ENCODE assay signal across 8 mouse cellular contexts in genomic region chr17:6745975-6746374, GRCm38 (mm10). TPM values are rescaled to one million over a fixed set of nuclear protein-coding genes. Genes with fewer than 3 reads are reported as not detected.
DNase-seq lines count a peak whose midpoint lies in the region; ATAC-seq lines count a peak whose summit lies in the region.

No protein-coding gene starts in this region.

- H3K4me2 ChIP-seq in limb, embryonic 12.5 days: 0 out of 2 replicates have a peak overlapping the region, but pooled peaks have one; percentile 1
- H3K4me2 ChIP-seq in forebrain, embryonic 16.5 days (ENCODE audit: low read length): no peak overlapping the region
- H3K4me2 ChIP-seq in limb, embryonic 15.5 days: no peak overlapping the region
- H3K4me2 ChIP-seq in neural tube, embryonic 15.5 days: peak overlapping the region; percentile 25

- WGBS in limb, embryonic 12.5 days: 41% methylated on average over 9 of the region's 9 CpGs
- WGBS in limb, embryonic 10.5 days: 86% methylated on average over 9 of the region's 9 CpGs
- 10% methylated on average over 9 of the region's 9 CpGs for WGBS in forebrain, embryonic 16.5 days
- WGBS in limb, embryonic 15.5 days: 36% methylated on average over 9 of the region's 9 CpGs
- WGBS in neural tube, embryonic 15.5 days: 23% methylated on average over 9 of the region's 9 CpGs

- no peak overlapping the region for H3K4me3 ChIP-seq in limb, embryonic 12.5 days (replicated peaks)
- H3K4me3 ChIP-seq in limb, embryonic 10.5 days: no peak overlapping the region
- H3K4me3 ChIP-seq in forebrain, embryonic 16.5 days (replicated peaks; ENCODE audit: low read length): no peak overlapping the region
- no peak overlapping the region for H3K4me3 ChIP-seq in limb, embryonic 15.5 days
- no peak overlapping the region for H3K4me3 ChIP-seq in neural tube, embryonic 15.5 days (replicated peaks)

- H3K9me3 ChIP-seq in limb, embryonic 12.5 days: no peaks in the 10 kb centered on the region
- H3K9me3 ChIP-seq in limb, embryonic 10.5 days (replicated peaks): no peaks in the 10 kb centered on the region
- no peaks in the 10 kb centered on the region for H3K9me3 ChIP-seq in forebrain, embryonic 16.5 days (ENCODE audit: control insufficient read depth, low read length)
- H3K9me3 ChIP-seq in limb, embryonic 15.5 days: no peaks in the 10 kb centered on the region
- H3K9me3 ChIP-seq in neural tube, embryonic 15.5 days (replicated peaks): no peaks in the 10 kb centered on the region

- ATAC-seq in limb, embryonic 12.5 days (ENCODE audit: insufficient number of reproducible peaks, insufficient read depth, low FRiP score, low TSS enrichment, low read depth): peak; percentile 52; the same call in 1 of the 2 replicates
- ATAC-seq in forebrain, embryonic 16.5 days: peak; percentile 81
- no peak for ATAC-seq in limb, embryonic 15.5 days (ENCODE audit: insufficient number of reproducible peaks, low FRiP score, low TSS enrichment, low read depth)
- peak; percentile 75 for ATAC-seq in neural tube, embryonic 15.5 days (ENCODE audit: low FRiP score)

- no peak overlapping the region for H3K9ac ChIP-seq in limb, embryonic 12.5 days (replicated peaks)
- no peak overlapping the region for H3K9ac ChIP-seq in forebrain, embryonic 16.5 days (replicated peaks; ENCODE audit: low read depth, low read length)
- H3K9ac ChIP-seq in limb, embryonic 15.5 days: no peak overlapping the region
- H3K9ac ChIP-seq in neural tube, embryonic 15.5 days (replicated peaks): no peak overlapping the region

- peak overlapping the region; percentile 53 for H3K27ac ChIP-seq in limb, embryonic 12.5 days
- no peak overlapping the region for H3K27ac ChIP-seq in limb, embryonic 10.5 days
- peak overlapping the region; percentile 56 for H3K27ac ChIP-seq in forebrain, embryonic 16.5 days (ENCODE audit: low read length)
- peak overlapping the region; percentile 38 for H3K27ac ChIP-seq in limb, embryonic 15.5 days
- H3K27ac ChIP-seq in neural tube, embryonic 15.5 days (replicated peaks): peak overlapping the region; percentile 74

- peaks cover 22% of the 10 kb centered on the region; the same call in 1 of the 2 replicates for H3K36me3 ChIP-seq in limb, embryonic 12.5 days
- peaks cover 13% of the 10 kb centered on the region for H3K36me3 ChIP-seq in limb, embryonic 10.5 days
- no peaks in the 10 kb centered on the region for H3K36me3 ChIP-seq in forebrain, embryonic 16.5 days (ENCODE audit: control insufficient read depth, insufficient read depth)
- peaks cover 33% of the 10 kb centered on the region for H3K36me3 ChIP-seq in limb, embryonic 15.5 days
- no peaks in the 10 kb centered on the region; the same call in 1 of the 2 replicates for H3K36me3 ChIP-seq in neural tube, embryonic 15.5 days

- DNase-seq in limb, embryonic 10.5 days (ENCODE audit: low spot score): no peak
- no peak for DNase-seq in embryo, embryonic 11 days
- no peak for DNase-seq in T-cell, adult 2 months (ENCODE audit: low spot score)
- no peak for DNase-seq in embryo, embryonic 10.5 days (ENCODE audit: low spot score)

- no peaks in the 10 kb centered on the region for H3K27me3 ChIP-seq in limb, embryonic 12.5 days
- no peaks in the 10 kb centered on the region for H3K27me3 ChIP-seq in limb, embryonic 10.5 days (ENCODE audit: low read depth, poor library complexity, severe bottlenecking)
- no peaks in the 10 kb centered on the region for H3K27me3 ChIP-seq in forebrain, embryonic 16.5 days (replicated peaks; ENCODE audit: control insufficient read depth, insufficient read depth, low read length)
- H3K27me3 ChIP-seq in limb, embryonic 15.5 days: no peaks in the 10 kb centered on the region
- no peaks in the 10 kb centered on the region for H3K27me3 ChIP-seq in neural tube, embryonic 15.5 days (replicated peaks)

- peaks cover 58% of the 10 kb centered on the region for H3K4me1 ChIP-seq in limb, embryonic 12.5 days (replicated peaks)
- peaks cover 50% of the 10 kb centered on the region for H3K4me1 ChIP-seq in limb, embryonic 10.5 days
- peaks cover 39% of the 10 kb centered on the region for H3K4me1 ChIP-seq in forebrain, embryonic 16.5 days (replicated peaks; ENCODE audit: control insufficient read depth, insufficient read depth, low read length)
- peaks cover 53% of the 10 kb centered on the region for H3K4me1 ChIP-seq in limb, embryonic 15.5 days
- peaks cover 56% of the 10 kb centered on the region for H3K4me1 ChIP-seq in neural tube, embryonic 15.5 days

RNA-seq across cellular contexts. Expression of gene Ezr, which starts 36.6 kb away (rescaled TPM):
- 40.1 and 46.9 TPM in 2 replicates for polyA plus RNA-seq in limb, embryonic 12.5 days (2016; fragmentation: Nextera tagmentation; extraction: Ambion mirVana)
- 24.8 and 26.2 TPM in 2 replicates for polyA plus RNA-seq in limb, embryonic 10.5 days (2016; fragmentation: Nextera tagmentation; extraction: Ambion mirVana)
- polyA plus RNA-seq in forebrain, embryonic 16.5 days (2015; fragmentation: Nextera tagmentation; extraction: Ambion mirVana): 100 and 127 TPM in 2 replicates
- polyA plus RNA-seq in limb, embryonic 15.5 days (2015; fragmentation: Nextera tagmentation; extraction: Ambion mirVana): 114 and 115 TPM in 2 replicates
- 48.0 and 90.3 TPM in 2 replicates for polyA plus RNA-seq in neural tube, embryonic 15.5 days (2015; fragmentation: Nextera tagmentation; extraction: Ambion mirVana)

Comparison
In these comparisons a context has a peak if more than half of its experiments do, and no peak if none do; other contexts are left out.
1. H3K4me2 ChIP-seq: peak in limb, embryonic 12.5 days (single experiment) and neural tube, embryonic 15.5 days (single experiment); none in forebrain, embryonic 16.5 days (single experiment) and limb, embryonic 15.5 days (single experiment).